Mouse (Mus musculus) hindbrain, embryonic 14.5 days (tissue): ENCODE data around the gene Gm20716. TPM values are rescaled to one million over a fixed set of nuclear protein-coding genes. Genes with fewer than 3 reads are reported as not detected.

Experiments
- ATAC-seq: fragments of 200-750 bp; cut with Nextera tagmentation; 2 replicates; pipeline ENCODE4 v1.8.0; 2017; ENCODE audit warnings: moderate number of reproducible peaks, mild to moderate bottlenecking, moderate TSS enrichment, moderate library complexity; ENCODE audit not compliant: low FRiP score
- DNase-seq: peaks from one replicate; pipeline ENCODE4 v3.0.0-alpha.2; 2015; ENCODE audit warnings: low spot score
- H3K27ac ChIP-seq: fragments of 300-500 bp; sonication (generic); 2 replicates; pipeline ENCODE4 v1.5.1; 2014; ENCODE audit warnings: mild to moderate bottlenecking, moderate library complexity
- H3K27me3 ChIP-seq: fragments of 300-500 bp; sonication (generic); 2 replicates; pipeline ENCODE4 v1.6.1; 2014; ENCODE audit warnings: mild to moderate bottlenecking, low read length, mixed read lengths; ENCODE audit not compliant: control insufficient read depth, insufficient read depth
- H3K36me3 ChIP-seq: fragments of 300-500 bp; sonication (generic); replicated peaks from 2 replicates; pipeline ENCODE4 v1.6.1; 2014; ENCODE audit not compliant: control insufficient read depth, insufficient read depth
- H3K4me1 ChIP-seq: fragments of 300-500 bp; sonication (generic); replicated peaks from 2 replicates; pipeline ENCODE4 v1.6.1; 2014; ENCODE audit warnings: antibody characterized with exemption, low read length, mixed read lengths; ENCODE audit not compliant: control insufficient read depth, insufficient read depth
- H3K4me2 ChIP-seq: fragments of 300-500 bp; sonication (generic); replicated peaks from 2 replicates; pipeline ENCODE4 v1.6.1; 2014; ENCODE audit warnings: mild to moderate bottlenecking, moderate library complexity
- H3K4me3 ChIP-seq: fragments of 300-500 bp; sonication (generic); replicated peaks from 2 replicates; pipeline ENCODE4 v1.5.1; 2014; ENCODE audit warnings: mild to moderate bottlenecking, low read length
- H3K9ac ChIP-seq: fragments of 300-500 bp; sonication (generic); 2 replicates; pipeline ENCODE4 v1.6.1; 2014
- H3K9me3 ChIP-seq: fragments of 300-500 bp; sonication (generic); 2 replicates; pipeline ENCODE4 v1.6.1; 2016; ENCODE audit warnings: low read length; ENCODE audit not compliant: control insufficient read depth
- WGBS: fragments of 180-500 bp; shearing (Covaris S2); extraction: QIAGEN DNeasy Blood & Tissue Kit; methylation state at CpG from one replicate; pipeline ENCODE4 v1.1.7; 2014; 5-methylcytosine and 5-hydroxymethylcytosine counted together
- polyA plus RNA-seq: library from polyadenylated mRNA; unstranded; fragments of >200 nt; fragmentation: Nextera tagmentation; extraction: Ambion mirVana; gene quantifications from 2 replicates; pipeline ENCODE4 v1.2.1, GENCODE M21; 2014

The Gm20716 gene
- polyA plus RNA-seq, 1 experiment from 2014 or later, result 26.3 TPM

DNA sequence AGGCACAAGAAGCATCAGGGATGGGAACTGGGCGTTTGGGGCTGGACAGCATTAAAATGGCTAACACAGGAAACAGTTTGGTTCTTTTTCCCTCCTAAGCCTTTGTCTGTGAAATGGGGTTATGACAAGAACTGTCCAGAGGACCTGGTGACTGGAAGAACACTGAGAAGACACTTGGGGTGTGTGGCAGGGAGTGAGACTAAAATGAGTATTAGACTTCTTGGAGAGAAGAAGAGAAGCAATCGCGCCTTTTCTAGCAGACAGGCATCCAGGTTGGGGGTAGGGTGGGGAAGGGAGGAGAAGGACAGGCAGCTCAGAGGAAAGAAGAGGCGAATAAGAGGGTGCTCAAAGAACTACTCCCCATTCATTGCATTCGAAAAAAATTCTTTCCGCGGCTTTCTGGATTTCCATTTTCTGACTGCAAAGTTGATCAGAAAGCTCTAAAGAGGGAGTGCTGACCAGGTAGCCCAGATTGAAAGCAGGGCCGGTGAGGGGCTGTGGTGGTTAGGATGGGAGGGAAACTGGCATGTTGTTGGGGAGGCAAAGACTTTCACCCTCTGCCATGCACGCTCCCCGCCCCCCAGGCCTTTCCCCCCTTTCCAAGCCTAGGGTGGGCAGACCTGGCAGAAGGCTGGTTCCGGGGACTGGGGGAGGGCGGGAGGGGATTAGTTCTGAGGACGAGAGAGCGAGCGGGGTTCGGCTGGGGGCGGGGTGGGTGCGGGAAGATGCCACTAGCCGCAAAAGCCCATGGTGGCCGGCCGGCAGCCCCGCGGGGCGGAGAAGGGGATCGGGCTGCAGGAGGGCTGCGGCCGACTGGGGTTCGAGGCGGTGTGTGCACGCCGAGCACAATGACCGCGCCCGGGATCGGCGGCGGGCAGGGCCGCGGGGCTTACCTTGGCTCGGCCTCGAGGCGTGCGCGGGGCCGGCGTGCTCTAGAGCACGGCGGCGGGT lies 24.2 kb downstream of the Gm20716 start:
- H3K27me3 ChIP-seq, result no peaks in the 10 kb centered on the region
- peak overlapping the region; percentile 93 for H3K4me3 ChIP-seq
- WGBS, result under 1% methylated on average over 47 of the region's 49 CpGs
- H3K9ac ChIP-seq, result peak overlapping the region; percentile 100
- DNase-seq, result peak; percentile 37
- H3K9me3 ChIP-seq, result no peaks in the 10 kb centered on the region
- ATAC-seq, result peak; percentile 32
- H3K4me1 ChIP-seq, result peaks cover 25% of the 10 kb centered on the region
- H3K36me3 ChIP-seq, result peaks cover 39% of the 10 kb centered on the region
- H3K27ac ChIP-seq, result peak overlapping the region; percentile 98
- peak overlapping the region; percentile 97 for H3K4me2 ChIP-seq

- Histone ChIP-seq H3K27ac (peak overlapping the region; percentile 98), H3K4me1 (peaks cover 32% of the 10 kb centered on the region), H3K4me2 (peak overlapping the region; percentile 97), H3K27me3 (no peaks in the 10 kb centered on the region), H3K9ac (peak overlapping the region; percentile 100), H3K36me3 (peaks cover 32% of the 10 kb centered on the region), H3K4me3 (peak overlapping the region; percentile 93), H3K9me3 (no peaks in the 10 kb centered on the region)
- WGBS, result 5% methylated on average over 6 of the region's 6 CpGs
- peak; percentile 89 for DNase-seq
- ATAC-seq, result peak; percentile 49; the same call in 1 of the 2 replicates
Measured at GRCm38 (mm10) chr2:168205265-168205664, 24.9 kb downstream of the Gm20716 start.

- peaks cover 27% of the 10 kb centered on the region for H3K36me3 ChIP-seq
- no peak for ATAC-seq
- H3K9ac ChIP-seq, result peak overlapping the region; percentile 100
- no peaks in the 10 kb centered on the region for H3K9me3 ChIP-seq
- H3K4me1 ChIP-seq, result peaks cover 38% of the 10 kb centered on the region
- WGBS, result 84% methylated on average over 8 of the region's 8 CpGs
- no peak for DNase-seq
- no peak overlapping the region for H3K27ac ChIP-seq
- peak overlapping the region; percentile 93 for H3K4me3 ChIP-seq
- H3K27me3 ChIP-seq, result no peaks in the 10 kb centered on the region
- H3K4me2 ChIP-seq, result peak overlapping the region; percentile 97
Measured at GRCm38 (mm10) chr2:168204476-168204999, 25.6 kb downstream of the Gm20716 start.

DNA sequence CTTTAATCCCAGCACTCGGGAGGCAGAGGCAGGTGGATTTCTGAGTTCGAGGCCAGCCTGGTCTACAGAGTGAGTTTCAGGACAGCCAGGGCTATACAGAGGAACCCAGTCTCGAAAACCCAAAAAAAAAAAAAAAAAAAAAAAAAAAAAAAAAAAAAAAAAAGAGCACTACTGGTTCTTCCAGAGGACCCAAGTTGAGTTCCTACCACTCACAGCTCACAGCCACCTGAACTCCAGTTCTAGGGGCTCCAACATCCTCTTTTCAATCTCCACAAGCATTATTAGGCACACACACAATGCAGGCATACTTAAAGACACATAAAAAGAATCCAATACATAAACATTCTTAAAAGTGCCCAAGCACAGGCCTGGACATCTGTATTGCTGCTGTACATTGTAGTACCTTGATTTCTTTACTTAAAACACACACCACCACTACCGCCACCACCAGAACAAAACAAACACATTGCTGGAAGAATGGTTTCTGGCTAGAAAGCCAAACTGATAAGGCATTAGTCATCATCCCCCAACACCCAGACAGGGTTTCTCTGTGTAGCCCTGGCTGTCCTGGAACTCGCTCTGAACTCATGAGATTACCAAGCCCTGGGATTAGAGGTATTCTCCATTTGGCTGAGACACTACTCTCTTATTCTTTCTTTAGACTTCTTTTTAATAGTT lies 30.0 kb downstream of the Gm20716 start:
- Histone ChIP-seq H3K27ac (no peak overlapping the region), H3K9me3 (no peaks in the 10 kb centered on the region), H3K27me3 (no peaks in the 10 kb centered on the region), H3K4me3 (no peak overlapping the region), H3K4me1 (peaks cover 73% of the 10 kb centered on the region), H3K36me3 (peaks cover 24% of the 10 kb centered on the region), H3K9ac (no peak overlapping the region), H3K4me2 (no peak overlapping the region)
- DNase-seq (no peak), ATAC-seq (no peak)
- WGBS, result 87% methylated on average over 5 of the region's 5 CpGs

DNA sequence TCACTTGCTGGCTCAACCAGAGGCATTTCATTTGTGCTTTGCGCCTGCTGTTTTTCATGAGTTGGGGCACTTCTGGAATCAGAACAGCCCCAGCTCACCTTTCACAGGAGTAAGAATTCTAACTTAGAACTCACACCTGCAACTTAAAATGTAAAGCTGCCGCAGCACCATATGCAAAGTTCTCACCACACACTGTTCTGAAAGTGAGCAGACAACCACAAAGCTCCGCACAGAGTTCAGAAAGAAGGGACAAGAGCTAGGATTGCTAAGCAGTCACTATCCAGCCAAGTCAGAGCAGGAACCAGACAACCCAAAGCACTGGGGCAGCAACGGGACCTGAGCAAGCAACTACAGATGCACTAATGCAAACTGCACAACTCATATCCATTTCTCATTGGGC lies 30.7 kb downstream of the Gm20716 start:
- Histone ChIP-seq H3K27me3 (no peaks in the 10 kb centered on the region), H3K9ac (no peak overlapping the region), H3K4me2 (no peak overlapping the region), H3K9me3 (no peaks in the 10 kb centered on the region), H3K4me1 (peaks cover 68% of the 10 kb centered on the region), H3K27ac (no peak overlapping the region), H3K36me3 (peaks cover 18% of the 10 kb centered on the region), H3K4me3 (no peak overlapping the region)
- DNase-seq, result no peak
- ATAC-seq, result no peak
- WGBS, result 88% methylated on average over 4 of the region's 4 CpGs

DNA sequence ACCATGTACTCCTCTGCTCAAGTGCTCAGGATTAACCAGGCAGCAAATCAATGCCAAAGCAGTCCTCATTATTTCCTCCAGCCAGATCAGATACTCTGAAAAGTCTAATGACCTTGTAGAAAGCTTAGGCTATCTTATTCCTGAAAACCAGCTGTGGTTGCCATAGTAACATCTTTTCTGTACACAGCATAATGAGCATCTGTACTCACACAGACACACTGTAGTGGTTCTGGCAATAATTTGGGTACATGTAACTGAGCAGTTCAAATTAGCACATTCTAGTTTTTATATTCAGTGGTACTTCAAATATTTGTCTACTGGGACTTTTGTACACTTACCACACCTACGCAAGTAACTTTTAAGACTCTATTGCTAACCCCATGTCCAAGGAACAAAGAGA lies 31.7 kb downstream of the Gm20716 start:
- no peak overlapping the region for H3K4me3 ChIP-seq
- no peaks in the 10 kb centered on the region for H3K9me3 ChIP-seq
- no peaks in the 10 kb centered on the region for H3K27me3 ChIP-seq
- H3K36me3 ChIP-seq, result peaks cover 12% of the 10 kb centered on the region; the same call in 1 of the 2 replicates
- H3K27ac ChIP-seq, result no peak overlapping the region
- H3K9ac ChIP-seq, result no peak overlapping the region
- ATAC-seq (no peak), DNase-seq (no peak)
- WGBS, result 78% methylated on average over 1 of the region's 1 CpGs
- peaks cover 68% of the 10 kb centered on the region for H3K4me1 ChIP-seq
- no peak overlapping the region for H3K4me2 ChIP-seq

GRCm38 (mm10) chr2:168195721-168196120 lies 34.4 kb downstream of the Gm20716 start:
- no peaks in the 10 kb centered on the region for H3K9me3 ChIP-seq
- peaks cover 68% of the 10 kb centered on the region for H3K4me1 ChIP-seq
- H3K27me3 ChIP-seq, result no peaks in the 10 kb centered on the region
- H3K4me3 ChIP-seq, result no peak overlapping the region
- 27% methylated on average over 2 of the region's 2 CpGs for WGBS
- no peak overlapping the region for H3K4me2 ChIP-seq
- no peak overlapping the region for H3K27ac ChIP-seq
- H3K36me3 ChIP-seq, result peaks cover 12% of the 10 kb centered on the region; the same call in 1 of the 2 replicates
- DNase-seq (no peak), ATAC-seq (no peak)
- H3K9ac ChIP-seq, result no peak overlapping the region

DNA sequence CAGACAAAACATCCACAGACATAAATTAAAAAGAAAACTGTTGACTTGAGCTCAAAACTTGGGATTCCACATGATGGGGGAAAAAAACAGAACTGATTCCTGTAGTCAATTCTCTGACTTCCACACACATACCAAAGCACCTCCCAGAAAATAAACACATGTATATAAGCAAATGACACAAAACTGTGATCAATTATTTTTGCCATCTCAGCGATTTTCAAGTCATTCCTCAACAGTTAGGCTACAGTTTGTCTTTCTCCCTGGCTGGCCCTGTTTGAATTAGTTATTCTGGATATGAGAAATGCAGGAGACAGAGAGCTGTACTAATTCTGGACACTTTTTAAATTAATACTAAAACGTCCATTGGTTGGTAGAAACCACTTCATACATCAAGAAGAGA lies 36.5 kb downstream of the Gm20716 start:
- no peaks in the 10 kb centered on the region for H3K9me3 ChIP-seq
- no peak overlapping the region for H3K4me3 ChIP-seq
- WGBS, result 84% methylated on average over 2 of the region's 2 CpGs
- peaks cover 57% of the 10 kb centered on the region for H3K4me1 ChIP-seq
- no peak overlapping the region for H3K4me2 ChIP-seq
- ATAC-seq, result no peak
- no peak overlapping the region for H3K9ac ChIP-seq
- no peaks in the 10 kb centered on the region for H3K27me3 ChIP-seq
- no peak for DNase-seq
- H3K36me3 ChIP-seq, result peaks cover 12% of the 10 kb centered on the region; the same call in 1 of the 2 replicates
- H3K27ac ChIP-seq, result no peak overlapping the region

- peaks cover 23% of the 10 kb centered on the region for H3K36me3 ChIP-seq
- H3K4me1 ChIP-seq, result peaks cover 43% of the 10 kb centered on the region
- ATAC-seq, result no peak
- 99% methylated on average over 2 of the region's 2 CpGs for WGBS
- H3K4me3 ChIP-seq, result no peak overlapping the region
- H3K9ac ChIP-seq, result no peak overlapping the region
- H3K27me3 ChIP-seq, result no peaks in the 10 kb centered on the region
- H3K27ac ChIP-seq, result no peak overlapping the region
- DNase-seq, result no peak
- H3K4me2 ChIP-seq, result no peak overlapping the region
- no peaks in the 10 kb centered on the region for H3K9me3 ChIP-seq
Measured at GRCm38 (mm10) chr2:168191856-168192255, 38.3 kb downstream of the Gm20716 start.
